Mouse (Mus musculus) brain, adult 10 weeks (tissue): ENCODE data around the gene Pik3r3. TPM values are rescaled to one million over a fixed set of nuclear protein-coding genes. Genes with fewer than 3 reads are reported as not detected.

Experiments
- polyA plus RNA-seq: library from polyadenylated mRNA; stranded (reverse); fragments of 350-450 nt; fragmentation: Illumina TruSeq; extraction: RNeasy Lipid Tissue Mini Kit (QIAGEN cat#74804); gene quantifications from one replicate; pipeline ENCODE4 v1.2.3, GENCODE M21; 2015; ENCODE audit warnings: low read depth, low replicate concordance

The Pik3r3 gene
- polyA plus RNA-seq, result 37.6 TPM

GRCm38 (mm10) chr4:116221140-116221851, at the start of gene Pik3r3:
Pik3r3 (plus strand) TSS chr4:116221618.

GRCm38 (mm10) chr4:116173072-116173471, 48.3 kb upstream of the Pik3r3 start, which contains the start of the genes 1700042G07Rik and Gm49337:
1700042G07Rik (plus strand) TSS chr4:116173372.
Gm49337 (plus strand) TSS chr4:116173384.

Other genes with a start within 250 kb of the Pik3r3 start
- 71.7 TPM for gene Faah, start 203.7 kb upstream of the Pik3r3 start, polyA plus RNA-seq
- 12.3 TPM for gene Nsun4, start 167.7 kb upstream of the Pik3r3 start, polyA plus RNA-seq
- 1,361 TPM for gene Uqcrh, start 146.5 kb upstream of the Pik3r3 start, polyA plus RNA-seq
- 27.0 TPM for gene Lrrc41, start 146.3 kb upstream of the Pik3r3 start, polyA plus RNA-seq
- 0.70 TPM for gene Rad54l, start 97.9 kb upstream of the Pik3r3 start, polyA plus RNA-seq
- gene Pomgnt1, start 97.8 kb upstream of the Pik3r3 start, polyA plus RNA-seq, result 75.8 TPM
- 12.5 TPM for gene Lurap1, start 70.3 kb upstream of the Pik3r3 start, polyA plus RNA-seq
- gene Tspan1, start 54.0 kb upstream of the Pik3r3 start, polyA plus RNA-seq, result not detected
- gene 1700042G07Rik, start 48.2 kb upstream of the Pik3r3 start, polyA plus RNA-seq, result not detected
- not detected for gene Gm49337, start 48.2 kb upstream of the Pik3r3 start, polyA plus RNA-seq
- 57.2 TPM for gene Mast2, start 242.6 kb downstream of the Pik3r3 start, polyA plus RNA-seq